Mouse (Mus musculus) stomach, postnatal 0 days (tissue): Measurements from ENCODE around the gene Fam189a1. TPM values are rescaled to one million over a fixed set of nuclear protein-coding genes. Genes with fewer than 3 reads are reported as not detected.

Experiments
- ATAC-seq: fragments of 200-750 bp; cut with Nextera tagmentation; 2 replicates; pipeline ENCODE4 v1.8.0; 2017; ENCODE audit not compliant: low FRiP score, low TSS enrichment
- DNase-seq: peaks from one replicate; pipeline ENCODE4 v3.0.0-alpha.2; 2016; ENCODE audit warnings: low spot score
- H3K27ac ChIP-seq: fragments of 300-500 bp; sonication (generic); replicated peaks from 2 replicates; pipeline ENCODE4 v1.5.1; 2014; ENCODE audit warnings: mild to moderate bottlenecking, control low read depth
- H3K27me3 ChIP-seq: fragments of 300-500 bp; sonication (generic); 2 replicates; pipeline ENCODE4 v1.6.1; 2014; ENCODE audit warnings: low read length; ENCODE audit not compliant: control insufficient read depth, insufficient read depth
- H3K36me3 ChIP-seq: fragments of 300-500 bp; sonication (generic); 2 replicates; pipeline ENCODE4 v1.6.1; 2014; ENCODE audit warnings: low read length, mixed read lengths; ENCODE audit not compliant: control insufficient read depth, insufficient read depth
- H3K4me1 ChIP-seq: fragments of 300-500 bp; sonication (generic); replicated peaks from 2 replicates; pipeline ENCODE4 v1.6.1; 2014; ENCODE audit warnings: antibody characterized with exemption; ENCODE audit not compliant: control insufficient read depth, insufficient read depth
- H3K4me2 ChIP-seq: fragments of 300-500 bp; sonication (generic); replicated peaks from 2 replicates; pipeline ENCODE4 v1.6.1; 2014; ENCODE audit warnings: low read depth, mild to moderate bottlenecking, control low read depth, moderate library complexity
- H3K4me3 ChIP-seq: fragments of 300-500 bp; sonication (generic); 2 replicates; pipeline ENCODE4 v1.5.1; 2014; ENCODE audit warnings: low read depth, low read length, control low read depth
- H3K9ac ChIP-seq: fragments of 300-500 bp; sonication (generic); 2 replicates; pipeline ENCODE4 v1.6.1; 2014; ENCODE audit warnings: mild to moderate bottlenecking, low read length, control low read depth, mixed read lengths
- H3K9me3 ChIP-seq: fragments of 300-500 bp; sonication (generic); 2 replicates; pipeline ENCODE4 v1.6.1; 2016; ENCODE audit warnings: low read length; ENCODE audit not compliant: control insufficient read depth
- CTCF ChIP-seq: IDR thresholded peaks from 2 replicates; pipeline ENCODE4 v1.5.1; 2016; ENCODE audit warnings: antibody characterized with exemption, low read depth, mild to moderate bottlenecking, moderate library complexity
- EP300 ChIP-seq: optimal IDR thresholded peaks from 2 replicates; pipeline ENCODE3; 2016; ENCODE audit warnings: antibody characterized with exemption
- WGBS: fragments of 180-500 bp; shearing (Covaris S2); extraction: QIAGEN DNeasy Blood & Tissue Kit; methylation state at CpG from one replicate; pipeline ENCODE4 v1.1.7; 2014; 5-methylcytosine and 5-hydroxymethylcytosine counted together
- polyA plus RNA-seq: library from polyadenylated mRNA; unstranded; fragments of >200 nt; fragmentation: Nextera tagmentation; extraction: Ambion mirVana; gene quantifications from 2 replicates; pipeline ENCODE4 v1.2.1, GENCODE M21; 2015

Gene Fam189a1
- polyA plus RNA-seq = 0.23 and 0.25 TPM in 2 replicates

DNA sequence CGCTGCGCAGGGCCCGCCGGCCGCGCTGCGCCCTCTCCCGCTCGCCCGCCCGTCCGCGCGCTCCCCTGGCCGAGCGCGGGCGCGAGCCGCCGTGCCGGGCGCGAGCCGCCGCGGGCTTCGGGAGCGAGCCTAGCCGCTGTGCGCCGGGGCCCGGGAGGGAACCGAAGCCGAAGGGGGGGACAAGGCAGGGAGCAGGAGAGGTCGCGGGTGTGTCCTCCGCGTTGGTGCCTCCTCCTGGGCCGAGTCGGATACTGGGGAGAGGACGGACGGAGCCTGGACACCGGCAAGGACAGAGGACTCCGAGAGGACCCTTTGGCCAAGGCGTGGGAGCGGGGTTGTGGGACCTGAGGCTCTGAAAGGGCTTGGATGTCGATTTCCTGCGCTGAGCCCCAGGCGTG is at the start of gene Fam189a1:
Fam189a1 (minus strand) TSS at position 57 of the 398 bp plus-strand sequence.
- Histone ChIP-seq H3K9me3 (no peaks in the 10 kb centered on the region), H3K4me2 (peak within 1 kb of the TSS; percentile 93), H3K36me3 (no peaks in the 10 kb centered on the region), H3K27ac (no peak within 1 kb of the TSS), H3K9ac (no peak within 1 kb of the TSS; the same call in 1 of the 2 replicates), H3K27me3 (peaks cover 8% of the 10 kb centered on the region; the same call in 1 of the 2 replicates), H3K4me3 (peak within 1 kb of the TSS; percentile 53), H3K4me1 (no peaks in the 10 kb centered on the region; the same call in 1 of the 2 replicates)
- TF ChIP-seq CTCF = no peak
- TF ChIP-seq EP300 = no peak
- 1% methylated on average over 44 of the region's 50 CpGs for WGBS
- ATAC-seq (peak; percentile 64), DNase-seq (peak; percentile 33)

DNA sequence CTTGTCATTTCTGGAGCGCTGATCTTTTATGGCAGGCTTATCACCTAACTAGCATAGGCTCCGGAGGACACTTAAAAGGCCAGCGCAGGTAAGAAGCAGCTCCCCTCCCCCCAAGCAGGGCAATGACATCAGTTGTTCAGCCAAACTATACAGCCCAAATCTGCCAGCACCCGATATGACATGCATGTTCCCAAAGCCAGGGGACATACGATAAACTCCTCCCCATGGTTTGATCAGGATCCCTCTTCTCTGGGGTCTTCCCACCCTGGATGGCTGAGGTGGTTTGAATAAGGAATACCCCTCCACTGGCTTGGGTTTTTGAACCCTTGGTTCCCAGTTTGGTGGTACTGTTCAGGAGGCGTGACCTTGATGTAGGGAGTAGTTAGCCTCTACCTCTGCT is 49.7 kb upstream of the Fam189a1 start:
- TF ChIP-seq CTCF = no peak
- TF ChIP-seq EP300 = no peak
- Histone ChIP-seq H3K27ac (no peak overlapping the region), H3K9me3 (no peaks in the 10 kb centered on the region), H3K9ac (no peak overlapping the region), H3K4me3 (no peak overlapping the region), H3K27me3 (no peaks in the 10 kb centered on the region), H3K36me3 (no peaks in the 10 kb centered on the region), H3K4me1 (no peaks in the 10 kb centered on the region), H3K4me2 (no peak overlapping the region)
- 88% methylated on average over 6 of the region's 6 CpGs for WGBS
- ATAC-seq (no peak), DNase-seq (no peak)

DNA sequence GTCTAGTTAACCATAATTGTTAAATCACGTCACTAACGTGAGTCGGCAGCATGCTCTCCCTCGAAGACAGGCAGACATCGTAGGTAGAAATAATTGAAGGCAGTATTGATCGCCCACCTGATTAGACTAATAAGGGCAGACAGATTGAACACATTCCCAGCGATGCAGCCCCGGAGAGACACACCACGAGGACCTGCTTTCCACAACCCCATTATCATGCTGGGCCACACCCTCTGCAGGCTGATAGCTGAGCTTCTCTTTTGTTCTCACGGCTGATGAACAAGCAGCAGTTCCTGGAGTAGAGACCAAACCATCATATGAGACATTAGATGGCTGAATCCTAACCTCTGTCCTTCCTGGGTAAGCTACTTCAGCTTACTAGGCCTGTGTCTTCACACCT is 46.3 kb upstream of the Fam189a1 start:
- Histone ChIP-seq H3K9me3 (no peaks in the 10 kb centered on the region), H3K4me1 (no peaks in the 10 kb centered on the region), H3K4me3 (no peak overlapping the region), H3K36me3 (no peaks in the 10 kb centered on the region), H3K9ac (no peak overlapping the region), H3K27ac (no peak overlapping the region), H3K4me2 (no peak overlapping the region), H3K27me3 (no peaks in the 10 kb centered on the region)
- DNase-seq (no peak), ATAC-seq (no peak)
- no peak for TF ChIP-seq EP300
- TF ChIP-seq CTCF = no peak
- WGBS = 75% methylated on average over 10 of the region's 10 CpGs

DNA sequence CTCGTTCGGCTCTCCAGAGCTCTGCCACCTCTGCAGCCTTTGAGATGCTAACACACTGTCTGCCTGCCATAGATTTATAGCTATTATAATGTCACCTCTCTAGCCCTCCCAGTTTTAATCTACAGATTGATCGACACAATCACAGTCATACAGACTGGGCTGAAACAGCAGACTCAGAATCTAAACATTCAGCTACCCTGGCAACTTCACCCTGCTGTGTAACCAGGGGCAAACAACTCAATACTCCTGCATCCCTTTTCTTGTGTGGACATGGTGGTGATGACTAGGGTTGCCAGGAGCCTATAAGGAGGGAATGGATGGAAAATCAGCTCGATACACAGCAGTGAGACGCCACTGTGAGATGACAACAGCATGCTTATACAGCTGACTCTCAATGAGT is 24.3 kb upstream of the Fam189a1 start:
- Histone ChIP-seq H3K4me2 (no peak overlapping the region), H3K36me3 (no peaks in the 10 kb centered on the region), H3K9me3 (no peaks in the 10 kb centered on the region), H3K4me3 (no peak overlapping the region), H3K27me3 (no peaks in the 10 kb centered on the region), H3K4me1 (no peaks in the 10 kb centered on the region), H3K9ac (no peak overlapping the region), H3K27ac (no peak overlapping the region)
- WGBS = 61% methylated on average over 5 of the region's 5 CpGs
- ATAC-seq (no peak), DNase-seq (no peak)
- no peak for TF ChIP-seq CTCF
- TF ChIP-seq EP300 = no peak

DNA sequence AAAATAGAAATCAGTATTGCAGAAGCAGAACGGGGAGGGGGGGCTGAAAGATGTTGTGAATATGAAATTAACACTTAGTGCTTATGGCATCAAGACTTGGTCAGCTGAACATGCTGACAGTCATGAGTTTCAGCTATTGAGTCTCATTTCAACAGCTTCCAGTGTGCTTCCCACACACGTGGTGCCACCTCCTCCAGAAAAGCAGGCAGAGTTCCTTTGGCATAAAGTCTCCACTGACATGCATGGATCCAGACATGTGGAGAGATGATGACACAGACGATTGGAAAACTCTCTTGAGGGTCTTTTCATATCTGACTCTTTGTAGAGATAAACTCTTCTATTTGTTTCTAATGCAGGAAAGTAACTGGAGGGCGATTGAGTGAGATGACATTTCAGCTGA is 14.4 kb upstream of the Fam189a1 start:
- ATAC-seq = no peak
- 78% methylated on average over 4 of the region's 4 CpGs for WGBS

DNA sequence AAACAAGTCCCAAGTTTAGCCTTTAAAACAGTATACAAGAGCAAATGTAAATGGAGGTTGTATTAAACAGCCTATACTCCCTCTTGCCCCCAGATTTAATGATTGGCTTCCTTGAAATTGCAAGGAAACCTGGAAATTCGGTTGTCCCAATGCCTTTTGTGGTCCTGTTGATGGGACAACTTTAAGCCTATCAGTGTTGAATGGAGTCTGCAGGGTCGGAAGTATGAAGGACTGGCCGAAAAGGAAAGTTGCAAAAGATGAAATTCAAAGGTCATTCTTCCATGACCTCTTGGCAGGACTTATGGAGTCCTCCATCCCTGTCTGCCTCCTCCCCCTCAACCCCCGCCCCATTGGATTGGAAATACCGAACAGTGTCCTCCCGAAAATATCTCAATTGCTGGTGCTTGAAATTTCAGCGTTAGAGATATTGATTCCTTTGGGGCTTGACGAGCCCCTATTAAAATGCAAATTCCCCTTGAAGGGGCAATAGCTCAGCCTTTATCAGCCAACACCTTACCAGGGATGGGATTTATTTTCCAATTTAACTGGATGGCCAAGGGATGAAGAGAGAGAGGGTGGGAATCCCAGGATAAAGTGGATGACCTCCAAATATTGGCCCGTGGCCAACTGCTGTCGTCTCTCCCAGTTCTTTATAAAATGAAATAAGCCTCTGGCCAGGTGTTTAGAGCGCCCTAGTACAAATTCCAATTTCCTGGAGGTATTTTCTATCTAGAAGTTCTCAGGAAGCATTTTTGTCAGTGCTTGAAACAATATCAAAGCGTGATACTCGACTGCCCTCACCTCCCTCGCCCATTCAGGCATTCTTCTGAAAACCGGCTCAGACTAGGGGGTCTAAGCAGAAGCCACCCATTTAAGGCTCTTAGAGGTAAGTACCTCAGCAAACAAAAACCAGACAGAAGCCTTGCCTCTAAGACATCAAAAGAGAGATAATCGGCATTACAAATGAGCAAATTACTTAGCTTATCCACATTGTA is 958 bp upstream of the Fam189a1 start:
- H3K27me3 ChIP-seq = peaks cover 8% of the 10 kb centered on the region; the same call in 1 of the 2 replicates
- H3K4me1 ChIP-seq = no peaks in the 10 kb centered on the region; the same call in 1 of the 2 replicates
- H3K4me2 ChIP-seq = peak overlapping the region; percentile 93
- no peak overlapping the region for H3K9ac ChIP-seq
- WGBS = 16% methylated on average over 16 of the region's 16 CpGs
- H3K36me3 ChIP-seq = no peaks in the 10 kb centered on the region
- DNase-seq = no peak
- H3K9me3 ChIP-seq = no peaks in the 10 kb centered on the region
- TF ChIP-seq CTCF (no peak), EP300 (no peak)
- no peak for ATAC-seq
- H3K4me3 ChIP-seq = peak overlapping the region; percentile 33
- no peak overlapping the region for H3K27ac ChIP-seq

More for the DNA sequence above, 14.4 kb upstream of the Fam189a1 start:
- DNase-seq = no peak
- no peaks in the 10 kb centered on the region for H3K4me1 ChIP-seq
- no peaks in the 10 kb centered on the region for H3K9me3 ChIP-seq
- no peak overlapping the region for H3K4me3 ChIP-seq
- no peak overlapping the region for H3K27ac ChIP-seq
- TF ChIP-seq CTCF = no peak
- no peak for TF ChIP-seq EP300
- no peak overlapping the region for H3K4me2 ChIP-seq
- H3K27me3 ChIP-seq = no peaks in the 10 kb centered on the region
- H3K36me3 ChIP-seq = no peaks in the 10 kb centered on the region
- no peak overlapping the region for H3K9ac ChIP-seq
